In the genomic region with DNA sequence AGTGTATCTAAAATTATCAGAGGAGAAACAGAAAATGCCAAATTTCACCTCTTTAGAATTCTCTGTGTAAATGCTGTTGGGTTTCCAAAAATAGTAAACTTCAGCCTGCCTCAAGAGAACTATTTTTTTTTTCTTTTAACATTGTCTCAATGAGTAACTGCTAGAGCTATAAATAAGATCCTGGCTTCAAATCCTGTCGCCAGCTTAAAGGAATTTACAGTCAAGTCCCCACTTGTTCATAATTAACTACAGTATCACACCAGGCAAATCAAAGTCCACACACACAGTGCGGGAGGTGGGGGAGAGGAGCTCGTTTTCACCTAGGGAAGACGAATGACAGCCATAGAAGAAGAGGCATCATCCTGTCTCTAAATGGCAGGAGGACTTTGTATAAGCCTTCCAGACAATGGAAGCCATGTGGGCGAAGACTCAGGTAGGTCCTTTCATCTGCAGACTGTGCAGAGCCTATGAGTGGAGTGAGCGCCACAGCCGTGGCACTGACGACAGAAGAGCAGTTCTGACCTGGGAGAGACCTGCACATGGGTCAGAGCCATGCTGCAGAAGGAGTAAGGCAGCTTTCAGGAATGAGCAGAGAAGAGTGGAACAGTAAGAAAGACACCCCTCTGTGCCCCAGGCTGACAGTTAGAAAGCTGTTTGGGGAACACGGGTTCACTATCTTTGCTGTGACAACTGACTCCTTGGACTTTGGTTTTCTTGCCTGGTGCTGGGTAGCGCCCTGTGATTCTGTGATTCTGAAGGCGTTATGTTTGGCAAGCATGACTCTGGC, we compare ENCODE assay signal across 13 mouse cellular contexts. TPM values are rescaled to one million over a fixed set of nuclear protein-coding genes. Genes with fewer than 3 reads are reported as not detected.
A peak's percentile ranks its signal among the peaks of the same experiment; 100 is the strongest.
DNase-seq lines count a peak whose midpoint lies in the region; ATAC-seq and TF ChIP-seq lines count a peak whose summit lies in the region.
"Had no signal": no experiment of that assay in that cellular context is flagged by ENCODE, and none has a peak within 500 bp of the region (broad histone marks: within the 10 kb centered on the region; RNA-seq: fewer than 3 reads in every experiment).

No protein-coding gene starts in this region.

- TF ChIP-seq CTCF in small intestine, adult 2 months (IDR thresholded peaks at IDR 0.05; ENCODE audit: extremely low read depth, insufficient read length, insufficient replicate concordance, low read depth, low read length) = no peak

- H3K9me3 ChIP-seq in kidney, embryonic 14.5 days (ENCODE audit: control insufficient read depth, low read length) = no peaks in the 10 kb centered on the region
- H3K9me3 ChIP-seq in intestine, embryonic 16.5 days (ENCODE audit: control insufficient read depth, low read length) = no peaks in the 10 kb centered on the region
- H3K9me3 ChIP-seq in midbrain, embryonic 16.5 days (replicated peaks; ENCODE audit: control insufficient read depth, low read length, poor library complexity, severe bottlenecking) = no peaks in the 10 kb centered on the region
- H3K9me3 ChIP-seq: hindbrain, embryonic 12.5 days; limb, embryonic 12.5 days had no signal

- TF ChIP-seq POLR2A in small intestine, adult 2 months (IDR thresholded peaks at IDR 0.05; ENCODE audit: low read depth, low read length) = no peak

- no peaks in the 10 kb centered on the region for H3K27me3 ChIP-seq in kidney, embryonic 14.5 days (ENCODE audit: control insufficient read depth, insufficient read depth, low read length)
- H3K27me3 ChIP-seq in intestine, embryonic 16.5 days (replicated peaks; ENCODE audit: control insufficient read depth, insufficient read depth, low read length) = no peaks in the 10 kb centered on the region
- H3K27me3 ChIP-seq in small intestine, adult 2 months (ENCODE audit: control insufficient read depth, insufficient read depth, low read length) = no peaks in the 10 kb centered on the region
- no peaks in the 10 kb centered on the region for H3K27me3 ChIP-seq in midbrain, embryonic 16.5 days (ENCODE audit: control insufficient read depth, insufficient read depth, low read depth, low read length)

- no peak overlapping the region for H3K4me3 ChIP-seq in kidney, embryonic 14.5 days (ENCODE audit: low read length)
- H3K4me3 ChIP-seq in intestine, embryonic 16.5 days (ENCODE audit: low read length) = peak overlapping the region; percentile 40
- peak overlapping the region; percentile 69 for H3K4me3 ChIP-seq in small intestine, adult 2 months (ENCODE audit: low read depth, low read length)
- H3K4me3 ChIP-seq in midbrain, embryonic 16.5 days (ENCODE audit: low read depth, low read length) = no peak overlapping the region
- H3K4me3 ChIP-seq: hindbrain, embryonic 12.5 days; limb, embryonic 12.5 days had no signal

- H3K9ac ChIP-seq in kidney, embryonic 14.5 days (ENCODE audit: low read depth, low read length) = no peak overlapping the region; the same call in 1 of the 2 replicates
- H3K9ac ChIP-seq in intestine, embryonic 16.5 days (ENCODE audit: low read depth, low read length) = peak overlapping the region; percentile 53
- no peak overlapping the region for H3K9ac ChIP-seq in midbrain, embryonic 16.5 days (ENCODE audit: low read depth, low read length)
- H3K9ac ChIP-seq: hindbrain, embryonic 12.5 days; limb, embryonic 12.5 days had no signal

- no peak overlapping the region; the same call in 1 of the 2 replicates for H3K4me2 ChIP-seq in kidney, embryonic 14.5 days (replicated peaks; ENCODE audit: low read depth, low read length)
- peak overlapping the region; percentile 38 for H3K4me2 ChIP-seq in intestine, embryonic 16.5 days (ENCODE audit: low read depth, low read length)
- H3K4me2 ChIP-seq in midbrain, embryonic 16.5 days (ENCODE audit: low read length) = no peak overlapping the region
- H3K4me2 ChIP-seq: limb, embryonic 12.5 days had no signal

- ATAC-seq in kidney, embryonic 14.5 days (ENCODE audit: low FRiP score, low TSS enrichment) = no peak
- ATAC-seq in intestine, embryonic 16.5 days = peak; percentile 90
- no peak for ATAC-seq in midbrain, embryonic 16.5 days

- H3K36me3 ChIP-seq in kidney, embryonic 14.5 days (ENCODE audit: control insufficient read depth, insufficient read depth, low read length) = no peaks in the 10 kb centered on the region
- H3K36me3 ChIP-seq in intestine, embryonic 16.5 days (ENCODE audit: control insufficient read depth, insufficient read depth, low read length) = no peaks in the 10 kb centered on the region
- H3K36me3 ChIP-seq in small intestine, adult 2 months (ENCODE audit: control insufficient read depth, insufficient read depth, low read length) = no peaks in the 10 kb centered on the region
- no peaks in the 10 kb centered on the region for H3K36me3 ChIP-seq in midbrain, embryonic 16.5 days (ENCODE audit: control insufficient read depth, insufficient read depth, low read length)
- H3K36me3 ChIP-seq: hindbrain, embryonic 12.5 days; limb, embryonic 12.5 days had no signal

- peak; percentile 52 for DNase-seq in kidney, adult 11 months
- DNase-seq in kidney, postnatal 25 days = peak; percentile 44 to 55
- DNase-seq in right cerebral cortex, postnatal 25 days = no peak
- DNase-seq in cerebellum, adult 9-11 months = no peak
- DNase-seq: cerebellum, postnatal 36 days; layer of hippocampus, adult 9-11 months; retina, postnatal 1 day had no signal

- 42% methylated on average over 11 of the region's 11 CpGs for WGBS in kidney, embryonic 14.5 days
- 43% methylated on average over 11 of the region's 11 CpGs for WGBS in intestine, embryonic 16.5 days
- WGBS in small intestine, adult 2 months = 23% methylated on average over 11 of the region's 11 CpGs
- WGBS in midbrain, embryonic 16.5 days = 77% methylated on average over 11 of the region's 11 CpGs

- H3K27ac ChIP-seq in kidney, embryonic 14.5 days (ENCODE audit: low read depth, low read length) = no peak overlapping the region
- peak overlapping the region; percentile 87 for H3K27ac ChIP-seq in intestine, embryonic 16.5 days (ENCODE audit: low read length)
- peak overlapping the region; percentile 89 for H3K27ac ChIP-seq in small intestine, adult 2 months (ENCODE audit: insufficient read depth, low read depth, low read length)
- no peak overlapping the region for H3K27ac ChIP-seq in midbrain, embryonic 16.5 days (ENCODE audit: low read length)

- peaks cover 17% of the 10 kb centered on the region; the same call in 1 of the 2 replicates for H3K4me1 ChIP-seq in kidney, embryonic 14.5 days (ENCODE audit: control insufficient read depth, insufficient read depth, low read length)
- peaks cover 23% of the 10 kb centered on the region for H3K4me1 ChIP-seq in intestine, embryonic 16.5 days (ENCODE audit: control insufficient read depth, insufficient read depth, low read length)
- H3K4me1 ChIP-seq in small intestine, adult 2 months (ENCODE audit: control insufficient read depth, insufficient read depth, insufficient read length, low read length) = peaks cover 13% of the 10 kb centered on the region
- H3K4me1 ChIP-seq in midbrain, embryonic 16.5 days (ENCODE audit: control insufficient read depth, insufficient read depth, low read length) = peaks cover 7% of the 10 kb centered on the region

RNA-seq across cellular contexts. Expression of gene Nid2, which starts 43.2 kb away (rescaled TPM):
- polyA plus RNA-seq in kidney, embryonic 14.5 days (2014; fragmentation: Nextera tagmentation; extraction: Ambion mirVana) = 74.3 and 95.7 TPM in 2 replicates
- polyA plus RNA-seq in intestine, embryonic 16.5 days (2015; fragmentation: Nextera tagmentation; extraction: Ambion mirVana) = 63.8 and 68.6 TPM in 2 replicates
- 5.7 and 10.5 TPM in 2 replicates for polyA plus RNA-seq in small intestine, adult 2 months (2012; rRNA removed)
- 28.2 and 31.6 TPM in 2 replicates for polyA plus RNA-seq in midbrain, embryonic 16.5 days (2015; fragmentation: Nextera tagmentation; extraction: Ambion mirVana)

Comparison
In these comparisons a context has a peak if more than half of its experiments do, and no peak if none do; other contexts are left out.
1. DNase-seq: peak in kidney, adult 11 months (single experiment) and kidney, postnatal 25 days (2 of 2); none in right cerebral cortex, postnatal 25 days (single experiment) and cerebellum, adult 9-11 months (single experiment).
2. H3K27ac ChIP-seq: peak in intestine, embryonic 16.5 days (single experiment) and small intestine, adult 2 months (single experiment); none in kidney, embryonic 14.5 days (single experiment) and midbrain, embryonic 16.5 days (single experiment).
3. H3K4me3 ChIP-seq: peak in intestine, embryonic 16.5 days (single experiment) and small intestine, adult 2 months (single experiment); none in kidney, embryonic 14.5 days (single experiment) and midbrain, embryonic 16.5 days (single experiment).